Mouse (Mus musculus): ENCODE measurements at regions not wholly inside any gene's neighbourhood (a gene's known extent, or its start where the extent isn't known, plus 50 kb on each side); places are given as distances from the start of the nearest gene placed in this dataset.
A peak's percentile ranks its signal among the peaks of the same experiment; 100 is the strongest.
"Not testable (repeated sequence)": the region's sequence is repeated elsewhere in the genome, so short reads cannot be mapped to it uniquely, and the experiment has no call there.

- DNase-seq (ENCODE audit: low read depth, low spot score), result peak; percentile 57
These were observed 372.2 kb upstream of the Id2 start for GRCm38 (mm10) chr12:25469181-25469580.

- DNase-seq (ENCODE audit: low read depth, low spot score), result peak; percentile 71
These were observed 370.8 kb upstream of the Id2 start for GRCm38 (mm10) chr12:25467789-25468188.

DNA sequence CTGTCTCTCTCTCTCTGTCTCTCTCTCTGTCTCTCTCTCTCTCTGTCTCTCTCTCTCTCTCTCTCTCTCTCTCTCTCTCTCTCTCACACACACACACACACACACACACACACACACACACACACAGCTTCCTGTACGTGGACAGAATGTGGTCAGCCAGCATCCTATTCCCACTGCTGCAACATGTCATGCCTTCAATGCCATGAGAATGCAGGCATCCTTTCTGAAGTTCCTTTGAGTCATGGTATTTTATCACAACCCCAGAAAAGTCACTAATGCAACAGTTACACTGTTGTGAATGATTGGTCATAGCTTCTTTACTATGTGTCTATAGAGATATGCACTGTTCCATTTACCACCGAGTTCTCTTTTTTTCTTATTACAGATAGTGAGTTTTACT lies 365.8 kb upstream of the Id2 start:
- DNase-seq (ENCODE audit: low read depth, low spot score), result not testable (repeated sequence)

GRCm38 (mm10) chr12:25455281-25455989 lies 358.5 kb upstream of the Id2 start:
- no peak for DNase-seq (ENCODE audit: low read depth, low spot score)

GRCm38 (mm10) chr12:25453356-25453755 lies 356.4 kb upstream of the Id2 start:
- no peak for DNase-seq (ENCODE audit: low read depth, low spot score)

DNA sequence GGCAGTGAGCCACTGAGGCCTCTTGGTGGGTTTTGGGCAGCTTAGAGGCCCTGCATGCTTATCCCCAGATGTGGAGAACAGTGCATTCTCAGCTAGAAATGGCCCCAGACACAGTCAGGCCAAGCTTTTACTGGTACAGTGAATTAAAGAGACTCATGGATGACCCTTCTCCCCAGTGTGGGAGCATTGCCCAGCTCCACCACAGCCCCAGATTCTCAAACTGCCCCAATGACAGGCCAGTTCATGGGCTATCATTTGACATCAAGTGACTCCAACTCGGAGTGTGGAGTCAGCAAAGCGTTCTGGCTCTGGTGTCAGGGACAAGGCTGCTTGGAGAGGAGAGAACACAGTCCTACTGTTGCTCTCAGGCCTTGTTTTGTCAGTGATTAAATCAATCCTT lies 354.2 kb upstream of the Id2 start:
- no peak for DNase-seq (ENCODE audit: low read depth, low spot score)

DNA sequence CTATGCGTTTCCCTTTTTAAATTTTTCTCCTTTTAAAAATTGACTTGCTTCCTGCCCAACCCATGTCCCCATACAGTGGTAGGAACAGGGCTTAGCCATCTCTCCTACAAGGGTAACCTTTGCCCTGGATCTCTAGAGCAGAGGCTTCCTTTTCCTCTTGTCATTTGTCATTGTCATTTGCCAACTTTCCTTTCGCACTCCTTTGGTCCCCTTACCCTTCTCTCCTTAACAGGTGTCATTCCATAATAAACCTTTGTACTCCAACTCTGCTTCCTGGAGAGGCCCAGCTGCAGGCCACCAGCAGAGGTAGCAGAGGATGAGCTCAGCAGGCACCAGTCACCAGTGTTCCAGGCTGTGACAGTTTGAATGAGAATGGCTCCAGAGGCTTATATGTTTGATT lies 347.4 kb upstream of the Id2 start:
- no peak for DNase-seq (ENCODE audit: low read depth, low spot score)

- no peak for DNase-seq (ENCODE audit: low read depth, low spot score)
These were observed 342.1 kb upstream of the Id2 start for GRCm38 (mm10) chr12:25439029-25439551.

GRCm38 (mm10) chr12:25438217-25439028 lies 341.5 kb upstream of the Id2 start:
- peak; percentile 16 for DNase-seq (ENCODE audit: low read depth, low spot score)

DNA sequence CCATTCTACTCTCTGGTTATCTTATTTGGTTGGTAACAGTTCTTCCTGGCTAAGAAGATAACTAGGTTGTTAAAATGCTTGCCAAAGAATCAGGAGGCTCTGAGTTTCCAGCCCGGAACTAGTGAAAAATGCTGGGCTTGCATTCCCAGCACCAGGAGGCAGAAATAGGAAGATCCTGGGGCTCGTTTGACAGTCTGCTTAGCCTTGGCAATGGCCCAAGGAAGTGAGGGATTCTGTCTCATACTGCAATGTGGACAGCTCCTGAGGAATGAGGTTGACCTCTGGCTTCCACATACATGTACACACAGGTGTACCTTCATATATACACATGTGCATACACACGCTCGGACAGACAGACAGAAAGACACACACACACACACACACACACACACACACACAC lies 340.6 kb upstream of the Id2 start:
- peak; percentile 29 for DNase-seq (ENCODE audit: low read depth, low spot score)

DNA sequence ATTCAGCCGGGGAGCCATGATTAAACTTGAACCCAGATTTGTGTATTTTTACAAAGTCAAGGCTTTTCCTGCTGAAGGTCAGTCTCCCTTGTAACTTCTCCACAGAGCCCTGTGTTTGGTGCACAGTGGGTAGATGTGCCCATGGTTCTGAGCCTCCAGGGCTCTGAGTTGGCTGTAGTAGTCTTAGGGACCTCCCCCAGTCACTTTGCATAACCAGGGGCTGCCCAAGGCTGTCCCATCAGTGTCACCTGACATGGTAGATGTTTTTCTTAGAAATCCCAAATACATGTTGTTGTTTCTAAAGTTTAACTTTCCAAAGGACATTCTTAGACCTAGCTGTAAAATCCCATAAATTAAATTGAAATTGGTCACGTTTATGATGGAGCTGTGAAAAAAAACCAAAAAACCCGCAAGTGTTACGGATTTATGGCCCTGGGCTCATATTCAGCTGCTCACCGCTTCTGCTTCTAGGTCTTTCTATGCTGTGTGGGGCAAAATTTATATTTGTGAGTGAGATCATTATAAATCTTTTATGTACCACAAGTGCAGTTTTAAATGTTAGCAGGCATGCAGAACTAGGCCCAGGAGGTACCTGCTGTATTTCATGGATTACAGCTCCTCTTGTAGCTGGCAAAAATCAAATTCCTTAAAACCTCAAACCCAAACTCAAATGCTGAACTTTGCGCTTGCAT lies 339.4 kb upstream of the Id2 start:
- no peak for DNase-seq (ENCODE audit: low read depth, low spot score)

DNA sequence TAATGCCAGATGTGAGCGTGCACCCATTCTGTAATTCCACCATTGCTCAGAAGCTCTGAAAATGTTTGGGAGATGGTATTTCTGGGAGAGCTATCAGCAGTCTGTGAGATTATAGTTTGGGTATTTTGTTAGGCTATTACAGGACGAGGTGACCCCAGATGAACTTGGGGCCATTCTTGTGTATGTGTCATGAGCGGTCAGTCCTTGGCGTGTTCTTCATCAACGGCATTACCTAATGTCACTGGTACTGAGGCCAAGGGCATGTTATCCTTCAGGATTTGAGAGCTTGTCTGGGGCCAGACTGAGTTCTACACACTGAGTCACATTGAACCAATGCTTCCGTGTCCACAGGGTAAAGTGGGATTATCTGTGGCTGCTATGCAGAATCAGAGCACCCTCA lies 335.9 kb upstream of the Id2 start:
- DNase-seq (ENCODE audit: low read depth, low spot score), result no peak

- DNase-seq (ENCODE audit: low read depth, low spot score), result no peak
These were observed 334.0 kb upstream of the Id2 start for GRCm38 (mm10) chr12:25430911-25431310.

- DNase-seq (ENCODE audit: low read depth, low spot score), result no peak
These were observed 331.1 kb upstream of the Id2 start for GRCm38 (mm10) chr12:25427911-25428642.

DNA sequence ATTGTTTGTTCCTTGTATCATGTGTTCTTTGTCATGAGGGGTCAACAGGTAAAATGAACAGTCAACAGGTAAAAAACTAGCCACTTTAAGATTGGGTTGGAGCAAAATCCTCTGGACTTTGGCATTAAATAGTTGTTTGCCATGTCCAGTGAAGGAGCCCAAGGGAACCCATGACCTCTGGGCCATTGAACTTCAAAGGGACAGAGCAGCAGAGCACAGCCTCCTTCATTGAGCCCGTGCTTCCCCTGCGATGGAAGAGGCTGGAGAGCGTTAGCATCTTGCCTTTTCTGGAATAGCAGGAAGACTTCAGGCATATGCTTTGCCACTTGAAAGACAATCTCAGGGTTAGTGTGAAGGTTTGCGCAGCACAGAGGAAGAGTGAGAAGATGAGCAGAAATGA lies 320.4 kb upstream of the Id2 start:
- no peak for DNase-seq (ENCODE audit: low read depth, low spot score)

DNA sequence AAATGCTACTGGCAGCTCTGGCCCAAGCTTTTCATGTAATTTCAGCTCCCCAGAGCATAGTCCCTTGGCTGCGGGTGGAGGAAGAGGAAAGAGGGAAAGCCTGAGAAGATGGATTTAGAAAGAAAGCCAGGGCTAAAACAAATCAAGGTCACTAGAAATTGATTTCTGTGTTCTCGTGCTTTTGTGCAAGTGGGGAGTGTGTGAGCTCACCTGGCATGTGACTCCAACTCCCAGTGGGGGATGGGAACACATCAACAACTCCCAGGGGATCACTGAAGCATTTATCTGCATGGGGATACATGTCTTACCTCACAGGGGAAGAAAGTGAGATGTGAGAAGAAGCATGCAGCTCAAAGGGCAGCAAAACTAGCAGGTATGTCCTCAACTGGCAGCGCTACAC lies 319.6 kb upstream of the Id2 start:
- no peak for DNase-seq (ENCODE audit: low read depth, low spot score)

DNA sequence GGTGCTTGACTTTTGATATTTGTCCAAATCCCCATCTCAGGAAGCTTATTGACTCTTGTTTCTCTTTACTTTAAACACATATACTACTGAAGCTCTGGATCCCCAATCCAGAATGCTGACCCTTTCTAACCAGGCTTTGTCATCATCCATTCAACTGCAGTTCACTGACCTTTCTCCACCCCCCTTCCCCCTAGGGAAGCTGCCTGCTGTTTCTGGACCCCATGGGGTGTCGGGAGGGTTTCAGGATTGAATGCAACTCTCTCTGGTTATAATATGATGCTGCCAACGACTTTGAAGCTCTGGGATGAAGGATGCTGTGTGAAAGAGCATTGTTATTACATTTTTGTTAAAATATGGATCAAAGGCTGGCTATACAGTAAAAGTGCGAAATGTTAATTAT lies 318.7 kb upstream of the Id2 start:
- no peak for DNase-seq (ENCODE audit: low read depth, low spot score)

DNA sequence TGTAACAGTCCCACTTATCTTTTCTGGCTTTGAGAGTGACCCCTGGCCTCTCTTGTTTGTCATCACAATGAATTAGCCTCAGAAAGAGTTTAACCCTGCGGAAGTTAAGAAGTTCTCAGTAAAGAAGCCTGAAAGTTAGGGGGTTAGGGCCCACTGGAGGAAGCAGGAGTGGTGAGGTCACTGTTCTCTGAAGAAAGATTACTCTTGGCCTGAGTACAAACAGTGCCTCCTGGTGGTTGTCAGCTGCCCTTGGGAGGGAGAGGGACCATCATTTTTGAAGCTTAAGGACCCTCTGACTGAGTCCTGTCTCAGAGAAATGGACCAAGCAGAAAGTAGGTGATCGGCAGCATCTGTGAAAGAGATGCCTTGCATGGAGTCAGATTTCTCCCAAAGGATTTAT lies 318.3 kb upstream of the Id2 start:
- no peak for DNase-seq (ENCODE audit: low read depth, low spot score)

GRCm38 (mm10) chr12:25407301-25407700 lies 310.4 kb upstream of the Id2 start:
- no peak for DNase-seq (ENCODE audit: low read depth, low spot score)

DNA sequence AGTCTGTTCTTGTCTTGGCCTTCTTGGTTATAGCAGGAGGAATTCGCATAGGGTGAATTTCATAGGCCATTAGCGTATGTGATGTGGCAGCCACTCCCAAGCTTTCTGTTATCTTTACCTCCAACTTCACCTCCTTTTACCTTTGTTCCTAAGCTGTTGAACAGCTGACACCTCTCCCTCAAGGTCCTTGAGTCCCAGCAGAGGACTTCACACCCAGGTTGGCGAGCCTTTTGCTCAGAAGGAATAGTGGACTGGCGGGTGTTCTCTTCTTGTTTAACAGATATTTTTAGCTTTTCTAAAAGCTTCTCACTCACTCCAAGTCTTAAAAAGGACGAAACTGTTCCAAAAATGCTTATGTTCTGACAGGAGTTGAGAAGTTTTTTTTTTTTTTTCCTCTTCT lies 303.4 kb upstream of the Id2 start:
- no peak for DNase-seq (ENCODE audit: low read depth, low spot score)

- DNase-seq (ENCODE audit: low read depth, low spot score), result no peak
These were observed 301.8 kb upstream of the Id2 start for GRCm38 (mm10) chr12:25398726-25399125.

GRCm38 (mm10) chr12:25394326-25394725 lies 297.4 kb upstream of the Id2 start:
- no peak for DNase-seq (ENCODE audit: low read depth, low spot score)
